Mouse (Mus musculus): Measurements from ENCODE around the gene Acot9. TPM values are rescaled to one million over a fixed set of nuclear protein-coding genes. Genes with fewer than 3 reads are reported as not detected.

The Acot9 gene
- 10 to 100 TPM; 16.2 to 20.8 (median 17.8) TPM for total RNA-seq (2022)

GRCm38 (mm10) chrX:155262235-155262914, at the start of gene Acot9:
Acot9 (plus strand) TSS chrX:155262443.
- DNase-seq (ENCODE audit: low spot score in 2 of 2), result peak; percentile 72 to 86

- DNase-seq (ENCODE audit: low spot score in 2 of 2), result no peak
These were observed 47.7 kb upstream of the Acot9 start for GRCm38 (mm10) chrX:155214291-155215136.

GRCm38 (mm10) chrX:155215501-155216248, 46.6 kb upstream of the Acot9 start:
- no peak for DNase-seq (ENCODE audit: low spot score in 2 of 2)

- DNase-seq (ENCODE audit: low spot score in 2 of 2), result peak; percentile 86 to 89
These were observed 46.0 kb upstream of the Acot9 start, which contains the start of gene Sat1 for GRCm38 (mm10) chrX:155216271-155216670. Sat1 (minus strand) TSS chrX:155216449.

- no peak for DNase-seq (ENCODE audit: low spot score in 2 of 2)
These were observed 44.0 kb upstream of the Acot9 start for GRCm38 (mm10) chrX:155218277-155218676.

- DNase-seq (ENCODE audit: low spot score in 2 of 2), result no peak
These were observed 5.4 kb upstream of the Acot9 start for GRCm38 (mm10) chrX:155256856-155257255.

GRCm38 (mm10) chrX:155262915-155263252, 641 bp downstream of the Acot9 start:
- DNase-seq (ENCODE audit: low spot score in 2 of 2), result no peak

GRCm38 (mm10) chrX:155278483-155278882, 16.2 kb downstream of the Acot9 start:
- DNase-seq (ENCODE audit: low spot score in 2 of 2), result no peak

- no peak for DNase-seq (ENCODE audit: low spot score in 2 of 2)
These were observed 18.3 kb downstream of the Acot9 start for GRCm38 (mm10) chrX:155280427-155281044.

- DNase-seq (ENCODE audit: low spot score in 2 of 2), result no peak
These were observed 44.1 kb downstream of the Acot9 start for GRCm38 (mm10) chrX:155306390-155306789.

- peak in 1 of 2 experiments; percentile 12 for DNase-seq (ENCODE audit: low spot score in 2 of 2)
These were observed 55.8 kb downstream of the Acot9 start for GRCm38 (mm10) chrX:155318005-155318404.

GRCm38 (mm10) chrX:155337567-155337904, 75.3 kb downstream of the Acot9 start:
- no peak for DNase-seq (ENCODE audit: low spot score in 2 of 2)

- peak; percentile 43 to 67 for DNase-seq (ENCODE audit: low spot score in 2 of 2)
These were observed 75.9 kb downstream of the Acot9 start for GRCm38 (mm10) chrX:155337905-155338721.

- DNase-seq (ENCODE audit: low spot score in 2 of 2), result no peak
These were observed 78.4 kb downstream of the Acot9 start, which contains the start of gene Prdx4 for GRCm38 (mm10) chrX:155340654-155341053. Prdx4 (minus strand) TSS chrX:155340754.

- no peak for DNase-seq (ENCODE audit: low spot score in 2 of 2)
These were observed 84.0 kb downstream of the Acot9 start for GRCm38 (mm10) chrX:155346249-155346648.

Other genes with a start within 250 kb of the Acot9 start
- gene Magea5, start 199.3 kb upstream of the Acot9 start, total RNA-seq (2022), result not detected
- not detected for gene Magea1, start 172.7 kb upstream of the Acot9 start, total RNA-seq (2022)
- not detected for gene Magea2, start 168.8 kb upstream of the Acot9 start, total RNA-seq (2022)
- not detected for gene Cldn34b2, start 134.0 kb upstream of the Acot9 start, total RNA-seq (2022)
- gene Sat1, start 46.0 kb upstream of the Acot9 start, total RNA-seq (2022), result 10 to 100 TPM; 62.4 to 91.7 (median 78.6) TPM
- gene Prdx4, start 78.3 kb downstream of the Acot9 start, total RNA-seq (2022), result 10 to 100 TPM; 13.4 to 27.5 (median 24.5) TPM

Data from layer of hippocampus, adult 8-10 months (tissue).